Mouse (Mus musculus): ENCODE measurements around the gene Ddx39b. TPM values are rescaled to one million over a fixed set of nuclear protein-coding genes. Genes with fewer than 3 reads are reported as not detected.

Gene Ddx39b
- polyA plus RNA-seq, 1 experiment: 268 TPM

- Histone ChIP-seq H3ac (ENCODE audit: control insufficient read depth, insufficient read length) (no peak overlapping the region), H3K4me2 (ENCODE audit: low read depth) (no peak overlapping the region)
Observed at GRCm38 (mm10) chr17:35239700-35240099, 1.8 kb upstream of the Ddx39b start.

GRCm38 (mm10) chr17:35240384-35241304 lies 902 bp upstream of the Ddx39b start:
- Histone ChIP-seq H3K4me3 (peak overlapping the region; percentile 96), H3K79me2 (ENCODE audit: control insufficient read depth, insufficient read depth) (peaks cover 38% of the 10 kb centered on the region), H3K4me2 (ENCODE audit: low read depth) (peak overlapping the region; percentile 85), H3K36me3 (ENCODE audit: control insufficient read depth, insufficient read depth) (peaks cover 23% of the 10 kb centered on the region), H3ac (ENCODE audit: control insufficient read depth, insufficient read length) (no peak overlapping the region), H3K27me3 (ENCODE audit: control insufficient read depth, insufficient read depth, insufficient read length) (no peaks in the 10 kb centered on the region)
- no peak for TF ChIP-seq MYOD1 (IDR thresholded peaks at IDR 0.05; ENCODE audit: control insufficient read depth in 1 of 3, insufficient read length in 2 of 3, low read depth in 2 of 3)
- TF ChIP-seq MYOG (IDR thresholded peaks at IDR 0.05; ENCODE audit: control insufficient read depth in 1 of 3, insufficient read depth in 1 of 3, insufficient read length in 2 of 3, low read depth in 2 of 3): no peak
- TF ChIP-seq POLR2AphosphoS2 (IDR thresholded peaks at IDR 0.05; ENCODE audit: insufficient read length, low read depth): no peak
- no peak for TF ChIP-seq SRF (IDR thresholded peaks at IDR 0.05; ENCODE audit: control insufficient read depth, insufficient read length, low read depth)
- TF ChIP-seq E2F4 (IDR thresholded peaks at IDR 0.05; ENCODE audit: insufficient read depth): no peak
- no peak for TF ChIP-seq MAX (IDR thresholded peaks at IDR 0.05; ENCODE audit: low read depth)

More at GRCm38 (mm10) chr17:35239700-35240099, 1.8 kb upstream of the Ddx39b start:
- H3K27me3 ChIP-seq (ENCODE audit: control insufficient read depth, insufficient read depth, insufficient read length): no peaks in the 10 kb centered on the region
- H3K36me3 ChIP-seq (ENCODE audit: control insufficient read depth, insufficient read depth): peaks cover 14% of the 10 kb centered on the region
- TF ChIP-seq USF1 (IDR thresholded peaks at IDR 0.05; ENCODE audit: low read depth) (no peak), MYOG (IDR thresholded peaks at IDR 0.05; ENCODE audit: control insufficient read depth in 1 of 3, insufficient read depth in 1 of 3, insufficient read length in 2 of 3, low read depth in 2 of 3) (no peak), TCF3 (IDR thresholded peaks at IDR 0.05; ENCODE audit: insufficient read length, low read depth) (no peak), MYOD1 (IDR thresholded peaks at IDR 0.05; ENCODE audit: control insufficient read depth in 1 of 3, insufficient read length in 2 of 3, low read depth in 2 of 3) (no peak), CEBPB (IDR thresholded peaks at IDR 0.05; ENCODE audit: insufficient read depth, poor library complexity, severe bottlenecking) (no peak)
- no peak overlapping the region for H3K4me3 ChIP-seq
- H3K79me2 ChIP-seq (ENCODE audit: control insufficient read depth, insufficient read depth): peaks cover 30% of the 10 kb centered on the region

DNA sequence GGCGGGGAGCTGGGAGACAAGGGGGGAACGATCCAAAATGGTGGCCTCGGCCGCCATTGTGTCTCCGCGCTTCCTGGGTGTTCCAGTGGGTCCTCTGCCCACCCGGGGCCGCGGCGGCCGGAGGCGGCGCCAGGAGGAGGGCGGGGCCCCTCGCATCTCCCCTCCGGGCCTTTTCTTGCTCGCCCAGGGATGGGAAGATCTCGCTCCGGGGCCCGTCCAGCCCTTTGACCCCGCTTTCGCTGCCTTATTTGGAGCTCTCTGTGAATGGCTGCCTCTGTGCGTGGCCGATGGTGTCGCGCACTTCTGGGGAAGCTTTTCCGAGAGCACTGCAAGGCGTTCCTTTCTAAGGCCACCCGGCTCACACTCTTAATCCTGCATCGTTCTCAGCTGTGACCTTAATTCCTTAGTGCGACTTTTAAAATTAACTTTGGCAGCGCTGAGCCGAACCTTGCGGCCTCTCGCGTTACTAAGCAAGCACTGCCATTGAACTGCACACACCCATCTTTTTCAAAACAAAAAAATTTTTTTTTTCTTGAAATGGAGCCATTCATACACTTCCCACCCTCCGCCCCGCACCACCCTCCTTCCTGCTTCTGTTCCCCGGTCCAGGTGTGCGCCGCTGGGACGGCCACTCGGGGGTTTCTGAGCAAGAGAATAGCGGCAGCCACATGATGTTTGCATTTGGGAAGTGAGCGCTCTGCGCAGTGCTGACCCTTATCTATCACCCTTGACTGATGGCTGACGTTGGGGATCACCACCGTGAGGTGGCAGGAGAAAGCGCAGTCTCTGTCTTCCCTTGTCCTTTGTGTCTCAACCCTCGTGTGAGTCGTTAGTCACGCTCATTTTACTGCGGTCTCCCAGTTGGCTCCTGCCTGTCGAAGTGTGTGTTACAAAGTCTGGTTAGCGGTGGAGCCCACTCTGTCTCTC lies 732 bp downstream of the Ddx39b start:
- H3ac ChIP-seq (ENCODE audit: control insufficient read depth, insufficient read length): peak overlapping the region; percentile 67
- no peaks in the 10 kb centered on the region for H3K27me3 ChIP-seq (ENCODE audit: control insufficient read depth, insufficient read depth, insufficient read length)
- TF ChIP-seq POLR2A (IDR thresholded peaks at IDR 0.05; ENCODE audit: insufficient read length, low read depth) (peak; percentile 52), SRF (IDR thresholded peaks at IDR 0.05; ENCODE audit: control insufficient read depth, insufficient read length, low read depth) (peak; percentile 84), MYOG (IDR thresholded peaks at IDR 0.05; ENCODE audit: control insufficient read depth in 1 of 3, insufficient read depth in 1 of 3, insufficient read length in 2 of 3, low read depth in 2 of 3) (no peak), TCF3 (IDR thresholded peaks at IDR 0.05; ENCODE audit: insufficient read length, low read depth) (no peak), USF1 (IDR thresholded peaks at IDR 0.05; ENCODE audit: low read depth) (no peak), TCF12 (IDR thresholded peaks at IDR 0.05; ENCODE audit: insufficient read depth, poor library complexity, severe bottlenecking) (no peak), E2F4 (IDR thresholded peaks at IDR 0.05; ENCODE audit: insufficient read depth) (no peak), REST (IDR thresholded peaks at IDR 0.05; ENCODE audit: insufficient read depth, insufficient read length) (no peak), MYOD1 (IDR thresholded peaks at IDR 0.05; ENCODE audit: control insufficient read depth in 1 of 3, insufficient read length in 2 of 3, low read depth in 2 of 3) (no peak), MAX (IDR thresholded peaks at IDR 0.05; ENCODE audit: low read depth) (no peak), POLR2AphosphoS2 (IDR thresholded peaks at IDR 0.05; ENCODE audit: insufficient read length, low read depth) (peak; percentile 74), CEBPB (IDR thresholded peaks at IDR 0.05; ENCODE audit: insufficient read depth, poor library complexity, severe bottlenecking) (no peak)
- H3K4me3 ChIP-seq: peak overlapping the region; percentile 96
- H3K4me2 ChIP-seq (ENCODE audit: low read depth): peak overlapping the region; percentile 94
- peaks cover 54% of the 10 kb centered on the region for H3K79me2 ChIP-seq (ENCODE audit: control insufficient read depth, insufficient read depth)
- H3K36me3 ChIP-seq (ENCODE audit: control insufficient read depth, insufficient read depth): peaks cover 38% of the 10 kb centered on the region

- H3K36me3 ChIP-seq (ENCODE audit: control insufficient read depth, insufficient read depth): peaks cover 45% of the 10 kb centered on the region
- H3K4me3 ChIP-seq: peak overlapping the region; percentile 96
- no peaks in the 10 kb centered on the region for H3K27me3 ChIP-seq (ENCODE audit: control insufficient read depth, insufficient read depth, insufficient read length)
- H3ac ChIP-seq (ENCODE audit: control insufficient read depth, insufficient read length): peak overlapping the region; percentile 67
- H3K4me2 ChIP-seq (ENCODE audit: low read depth): peak overlapping the region; percentile 94
- peaks cover 59% of the 10 kb centered on the region for H3K79me2 ChIP-seq (ENCODE audit: control insufficient read depth, insufficient read depth)
- no peak for TF ChIP-seq SRF (IDR thresholded peaks at IDR 0.05; ENCODE audit: control insufficient read depth, insufficient read length, low read depth)
- peak; percentile 39 for TF ChIP-seq POLR2AphosphoS2 (IDR thresholded peaks at IDR 0.05; ENCODE audit: insufficient read length, low read depth)
Observed at GRCm38 (mm10) chr17:35243086-35243485, 1.5 kb downstream of the Ddx39b start.
